In the genomic region with DNA sequence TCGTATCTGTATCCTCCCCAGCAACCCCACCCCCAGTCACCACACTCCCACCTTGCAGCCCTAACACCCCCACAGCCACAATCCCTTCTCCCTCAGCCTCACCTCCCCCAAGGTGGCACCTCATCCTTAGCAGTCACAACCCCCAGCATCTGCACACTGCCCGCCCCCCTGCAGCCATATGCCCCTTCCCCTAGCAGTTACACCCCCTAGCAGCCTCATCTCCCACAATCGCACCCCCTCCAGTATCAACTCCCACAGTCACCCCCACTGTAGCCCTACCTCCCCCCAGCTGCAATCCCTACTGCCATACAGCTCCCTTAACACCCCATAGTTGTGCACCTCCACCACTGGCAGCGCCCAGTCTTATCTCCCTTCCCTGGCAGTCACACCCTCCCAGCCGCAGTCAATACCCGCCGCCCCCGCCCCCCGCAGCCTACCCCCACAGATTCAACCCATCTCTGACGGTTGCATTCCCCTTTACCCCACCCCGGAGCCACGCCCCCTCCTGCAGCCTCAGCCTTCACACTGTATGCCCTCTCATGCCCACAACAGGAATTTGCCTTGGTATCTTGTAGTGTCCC, we compare ENCODE assay signal across 16 mouse cellular contexts. TPM values are rescaled to one million over a fixed set of nuclear protein-coding genes. Genes with fewer than 3 reads are reported as not detected.
A peak's percentile ranks its signal among the peaks of the same experiment; 100 is the strongest.
DNase-seq lines count a peak whose midpoint lies in the region; ATAC-seq and TF ChIP-seq lines count a peak whose summit lies in the region.
"Had no signal": no experiment of that assay in that cellular context is flagged by ENCODE, and none has a peak within 500 bp of the region (broad histone marks: within the 10 kb centered on the region; RNA-seq: fewer than 3 reads in every experiment).

No protein-coding gene starts in this region.

- no peak overlapping the region for H3K27ac ChIP-seq in forebrain, postnatal 0 days (ENCODE audit: low read depth, low read length)
- H3K27ac ChIP-seq in forebrain, embryonic 16.5 days (ENCODE audit: low read length): no peak overlapping the region
- no peak overlapping the region for H3K27ac ChIP-seq in liver, embryonic 11.5 days (ENCODE audit: low read depth, low read length)
- H3K27ac ChIP-seq in liver, embryonic 15.5 days (replicated peaks): no peak overlapping the region
- H3K27ac ChIP-seq: embryonic facial prominence, embryonic 13.5 days; kidney, embryonic 15.5 days; layer of hippocampus, adult 2 months; limb, embryonic 15.5 days; midbrain, embryonic 12.5 days; stomach, embryonic 15.5 days had no signal

- H3K36me3 ChIP-seq in forebrain, postnatal 0 days (ENCODE audit: insufficient read depth): peaks cover 5% of the 10 kb centered on the region; the same call in 1 of the 2 replicates
- no peaks in the 10 kb centered on the region for H3K36me3 ChIP-seq in forebrain, embryonic 16.5 days (ENCODE audit: control insufficient read depth, insufficient read depth)
- no peaks in the 10 kb centered on the region for H3K36me3 ChIP-seq in liver, embryonic 11.5 days (ENCODE audit: control insufficient read depth, insufficient read depth, low read length)
- H3K36me3 ChIP-seq in G1E (replicated peaks): no peaks in the 10 kb centered on the region
- no peaks in the 10 kb centered on the region for H3K36me3 ChIP-seq in liver, embryonic 15.5 days (replicated peaks)
- H3K36me3 ChIP-seq: embryonic facial prominence, embryonic 13.5 days; kidney, embryonic 15.5 days; limb, embryonic 15.5 days; stomach, embryonic 15.5 days had no signal

- no peaks in the 10 kb centered on the region for H3K4me1 ChIP-seq in forebrain, postnatal 0 days (ENCODE audit: insufficient read depth)
- no peaks in the 10 kb centered on the region for H3K4me1 ChIP-seq in forebrain, embryonic 16.5 days (replicated peaks; ENCODE audit: control insufficient read depth, insufficient read depth, low read length)
- H3K4me1 ChIP-seq in liver, embryonic 11.5 days (replicated peaks; ENCODE audit: control insufficient read depth, insufficient read depth, low read length): peaks cover 2% of the 10 kb centered on the region
- H3K4me1 ChIP-seq in G1E (ENCODE audit: insufficient read depth, low read depth, low read length): peaks cover 46% of the 10 kb centered on the region
- peaks cover 18% of the 10 kb centered on the region; the same call in 1 of the 2 replicates for H3K4me1 ChIP-seq in liver, embryonic 15.5 days (replicated peaks)

- ATAC-seq in forebrain, postnatal 0 days: peak; percentile 19; the same call in 1 of the 2 replicates
- no peak for ATAC-seq in forebrain, embryonic 16.5 days
- no peak for ATAC-seq in liver, embryonic 11.5 days (replicated peaks; ENCODE audit: low FRiP score)
- peak; percentile 66; the same call in 1 of the 2 replicates for ATAC-seq in G1E (ENCODE audit: extremely low read depth, insufficient number of reproducible peaks, low FRiP score, poor library complexity, severe bottlenecking)
- ATAC-seq in liver, embryonic 15.5 days (ENCODE audit: insufficient read depth): peak; percentile 34; the same call in 1 of the 2 replicates

- no peak overlapping the region for H3K4me2 ChIP-seq in forebrain, postnatal 0 days (ENCODE audit: low read depth)
- H3K4me2 ChIP-seq in forebrain, embryonic 16.5 days (ENCODE audit: low read length): no peak overlapping the region
- no peak overlapping the region for H3K4me2 ChIP-seq in liver, embryonic 11.5 days
- no peak overlapping the region for H3K4me2 ChIP-seq in liver, embryonic 15.5 days
- H3K4me2 ChIP-seq: embryonic facial prominence, embryonic 13.5 days; kidney, embryonic 15.5 days; limb, embryonic 15.5 days; midbrain, embryonic 12.5 days; stomach, embryonic 15.5 days had no signal

- no peak for TF ChIP-seq CTCF in forebrain, postnatal 0 days (IDR thresholded peaks at IDR 0.05; ENCODE audit: low read depth)
- no peak for TF ChIP-seq CTCF in G1E (IDR thresholded peaks at IDR 0.05; ENCODE audit: low read depth, low read length)

- no peaks in the 10 kb centered on the region for H3K9me3 ChIP-seq in forebrain, postnatal 0 days (ENCODE audit: low read length)
- no peaks in the 10 kb centered on the region for H3K9me3 ChIP-seq in forebrain, embryonic 16.5 days (ENCODE audit: control insufficient read depth, low read length)
- H3K9me3 ChIP-seq in liver, embryonic 11.5 days (ENCODE audit: control insufficient read depth, low read length): no peaks in the 10 kb centered on the region
- H3K9me3 ChIP-seq in G1E (replicated peaks): no peaks in the 10 kb centered on the region
- H3K9me3 ChIP-seq in liver, embryonic 15.5 days (replicated peaks): no peaks in the 10 kb centered on the region
- H3K9me3 ChIP-seq: embryonic facial prominence, embryonic 13.5 days; kidney, embryonic 15.5 days; limb, embryonic 15.5 days; midbrain, embryonic 12.5 days; stomach, embryonic 15.5 days had no signal

- peaks cover 31% of the 10 kb centered on the region for H3K27me3 ChIP-seq in forebrain, postnatal 0 days (ENCODE audit: insufficient read depth, low read length)
- peaks cover 40% of the 10 kb centered on the region for H3K27me3 ChIP-seq in forebrain, embryonic 16.5 days (replicated peaks; ENCODE audit: control insufficient read depth, insufficient read depth, low read length)
- peaks cover 97% of the 10 kb centered on the region for H3K27me3 ChIP-seq in liver, embryonic 11.5 days (replicated peaks; ENCODE audit: control insufficient read depth, insufficient read depth, low read length)
- peaks cover 54% of the 10 kb centered on the region for H3K27me3 ChIP-seq in G1E (ENCODE audit: insufficient read depth, low read length)
- peaks cover 100% of the 10 kb centered on the region for H3K27me3 ChIP-seq in liver, embryonic 15.5 days

- no peak overlapping the region for H3K4me3 ChIP-seq in forebrain, postnatal 0 days (ENCODE audit: low read depth, low read length)
- H3K4me3 ChIP-seq in forebrain, embryonic 16.5 days (replicated peaks; ENCODE audit: low read length): no peak overlapping the region
- H3K4me3 ChIP-seq in liver, embryonic 11.5 days (ENCODE audit: low read depth, low read length): no peak overlapping the region
- H3K4me3 ChIP-seq in G1E (ENCODE audit: low read depth, low read length): peak overlapping the region; percentile 57; the same call in 1 of the 2 replicates
- H3K4me3 ChIP-seq in liver, embryonic 15.5 days (replicated peaks): no peak overlapping the region
- H3K4me3 ChIP-seq: embryonic facial prominence, embryonic 13.5 days; kidney, embryonic 15.5 days; layer of hippocampus, adult 2 months; limb, embryonic 15.5 days; midbrain, embryonic 12.5 days; stomach, embryonic 15.5 days had no signal

- WGBS in forebrain, postnatal 0 days: 54% methylated on average over 12 of the region's 12 CpGs
- WGBS in forebrain, embryonic 16.5 days: 59% methylated on average over 12 of the region's 12 CpGs
- WGBS in liver, embryonic 11.5 days: 31% methylated on average over 12 of the region's 12 CpGs
- WGBS in liver, embryonic 15.5 days (ENCODE audit: insufficient replicate concordance): 14% methylated on average over 12 of the region's 12 CpGs

- no peak overlapping the region for H3K9ac ChIP-seq in forebrain, postnatal 0 days
- H3K9ac ChIP-seq in forebrain, embryonic 16.5 days (replicated peaks; ENCODE audit: low read depth, low read length): no peak overlapping the region
- H3K9ac ChIP-seq in liver, embryonic 11.5 days (ENCODE audit: low read depth, low read length): no peak overlapping the region
- H3K9ac ChIP-seq in liver, embryonic 15.5 days: no peak overlapping the region
- H3K9ac ChIP-seq: embryonic facial prominence, embryonic 13.5 days; kidney, embryonic 15.5 days; limb, embryonic 15.5 days; midbrain, embryonic 12.5 days; stomach, embryonic 15.5 days had no signal

- no peak for DNase-seq in forebrain, postnatal 0 days
- DNase-seq in liver (peak; percentile 40), G1E (ENCODE audit: low spot score) (peak; percentile 78)
- DNase-seq in liver, embryonic 11.5 days (ENCODE audit: low spot score): no peak
- no peak for DNase-seq in embryo, embryonic 9.5 days (ENCODE audit: extremely low spot score)
- no peak for DNase-seq in layer of hippocampus, postnatal 36 days
- DNase-seq: cerebellum, postnatal 36 days; heart, adult 18-20 months had no signal

RNA-seq across cellular contexts. Expression of gene Nfic, which starts 1.6 kb away (rescaled TPM):
- total RNA-seq in forebrain, postnatal 0 days (2014; rRNA removed): 9.0 and 14.5 TPM in 2 replicates
- 14.8 and 23.1 TPM in 2 replicates for polyA plus RNA-seq in forebrain, postnatal 0 days (2015; fragmentation: Nextera tagmentation; extraction: Ambion mirVana)
- polyA plus RNA-seq in forebrain, embryonic 16.5 days (2015; fragmentation: Nextera tagmentation; extraction: Ambion mirVana): 25.4 and 27.0 TPM in 2 replicates
- polyA plus RNA-seq in liver, embryonic 11.5 days (2014; fragmentation: Nextera tagmentation; extraction: Ambion mirVana): 15.4 and 21.4 TPM in 2 replicates
- total RNA-seq in G1E (2014; fragmentation: Nextera tagmentation) (6.9 and 9.5 TPM in 2 replicates), G1E (2017) (0.52 and 0.66 TPM in 2 replicates)
- 16.1 and 19.3 TPM in 2 replicates for polyA plus RNA-seq in G1E (2012)
- 9.5 and 11.5 TPM in 2 replicates for polyA plus RNA-seq in liver, embryonic 15.5 days (2015; fragmentation: Nextera tagmentation; extraction: Ambion mirVana)
- 10 to 100 TPM; 55.3 to 55.8 TPM for total RNA-seq in layer of hippocampus, postnatal 36 days (2021)

RNA-seq across cellular contexts. Expression of gene Celf5, which starts 25.4 kb away (rescaled TPM):
- total RNA-seq in forebrain, postnatal 0 days (2014; rRNA removed): 122 and 166 TPM in 2 replicates
- 59.9 and 71.3 TPM in 2 replicates for polyA plus RNA-seq in forebrain, postnatal 0 days (2015; fragmentation: Nextera tagmentation; extraction: Ambion mirVana)
- polyA plus RNA-seq in forebrain, embryonic 16.5 days (2015; fragmentation: Nextera tagmentation; extraction: Ambion mirVana): 75.3 and 93.0 TPM in 2 replicates
- polyA plus RNA-seq in liver, embryonic 11.5 days (2014; fragmentation: Nextera tagmentation; extraction: Ambion mirVana): 0.12 TPM in 1 of 2 replicates, not detected in the other
- total RNA-seq in G1E (2014; fragmentation: Nextera tagmentation) (not detected in 2 replicates), G1E (2017) (0.05 and 0.06 TPM in 2 replicates)
- polyA plus RNA-seq in G1E (2012): 0.05 and 0.09 TPM in 2 replicates
- polyA plus RNA-seq in liver, embryonic 15.5 days (2015; fragmentation: Nextera tagmentation; extraction: Ambion mirVana): 0.02 TPM in 1 of 2 replicates, not detected in the other
- 100 to 1,000 TPM; 273 to 281 TPM for total RNA-seq in layer of hippocampus, postnatal 36 days (2021)

RNA-seq across cellular contexts. Expression of gene Ncln, which starts 39.1 kb away (rescaled TPM):
- total RNA-seq in forebrain, postnatal 0 days (2014; rRNA removed): 83.3 and 105 TPM in 2 replicates
- polyA plus RNA-seq in forebrain, postnatal 0 days (2015; fragmentation: Nextera tagmentation; extraction: Ambion mirVana): 57.1 and 65.0 TPM in 2 replicates
- 70.4 and 80.9 TPM in 2 replicates for polyA plus RNA-seq in forebrain, embryonic 16.5 days (2015; fragmentation: Nextera tagmentation; extraction: Ambion mirVana)
- polyA plus RNA-seq in liver, embryonic 11.5 days (2014; fragmentation: Nextera tagmentation; extraction: Ambion mirVana): 92.2 and 97.9 TPM in 2 replicates
- total RNA-seq in G1E (2014; fragmentation: Nextera tagmentation) (58.2 and 72.3 TPM in 2 replicates), G1E (2017) (35.5 and 50.1 TPM in 2 replicates)
- 154 and 179 TPM in 2 replicates for polyA plus RNA-seq in G1E (2012)
- polyA plus RNA-seq in liver, embryonic 15.5 days (2015; fragmentation: Nextera tagmentation; extraction: Ambion mirVana): 43.7 and 52.0 TPM in 2 replicates
- total RNA-seq in layer of hippocampus, postnatal 36 days (2021): 10 to 100 TPM; 77.1 to 90.0 TPM

RNA-seq across cellular contexts. Expression of gene S1pr4, which starts 42.9 kb away (rescaled TPM):
- total RNA-seq in forebrain, postnatal 0 days (2014; rRNA removed): 0.38 TPM in 1 of 2 replicates, not detected in the other
- 0.31 and 0.39 TPM in 2 replicates for polyA plus RNA-seq in forebrain, postnatal 0 days (2015; fragmentation: Nextera tagmentation; extraction: Ambion mirVana)
- polyA plus RNA-seq in forebrain, embryonic 16.5 days (2015; fragmentation: Nextera tagmentation; extraction: Ambion mirVana): 0.40 and 0.53 TPM in 2 replicates
- 4.5 and 4.6 TPM in 2 replicates for polyA plus RNA-seq in liver, embryonic 11.5 days (2014; fragmentation: Nextera tagmentation; extraction: Ambion mirVana)
- total RNA-seq in G1E (2014; fragmentation: Nextera tagmentation) (not detected in 2 replicates), G1E (2017) (1.6 and 1.9 TPM in 2 replicates)
- polyA plus RNA-seq in G1E (2012): 0.75 and 1.00 TPM in 2 replicates
- 4.1 and 5.4 TPM in 2 replicates for polyA plus RNA-seq in liver, embryonic 15.5 days (2015; fragmentation: Nextera tagmentation; extraction: Ambion mirVana)
- under 1 TPM; 0.40 to 0.65 TPM for total RNA-seq in layer of hippocampus, postnatal 36 days (2021)

Comparison
In these comparisons a context has a peak if more than half of its experiments do, and no peak if none do; other contexts are left out.
1. ATAC-seq: peak in forebrain, postnatal 0 days (single experiment), G1E (single experiment) and liver, embryonic 15.5 days (single experiment); none in forebrain, embryonic 16.5 days (single experiment) and liver, embryonic 11.5 days (single experiment).
2. DNase-seq: peak in liver (single experiment) and G1E (single experiment); none in forebrain, postnatal 0 days (single experiment), liver, embryonic 11.5 days (single experiment), embryo, embryonic 9.5 days (single experiment) and layer of hippocampus, postnatal 36 days (0 of 2).
3. RNA of gene Celf5, which starts 25.4 kb away (polyA plus RNA-seq): 75.3 to 93.0 TPM in forebrain, embryonic 16.5 days and 59.9 to 71.3 TPM in forebrain, postnatal 0 days; 0.12 TPM in liver, embryonic 11.5 days, 0.05 to 0.09 TPM in G1E and 0.02 TPM in liver, embryonic 15.5 days; every median in the first group is over 10 times any median in the second.